Mouse (Mus musculus) heart, embryonic 16.5 days (tissue): ENCODE results near the gene Glis1. TPM values are rescaled to one million over a fixed set of nuclear protein-coding genes. Genes with fewer than 3 reads are reported as not detected.

Source experiments
- ATAC-seq: fragments of 200-750 bp; cut with Nextera tagmentation; replicated peaks from 2 replicates; pipeline ENCODE4 v1.8.0; 2017; ENCODE audit warnings: moderate number of reproducible peaks; ENCODE audit not compliant: insufficient read depth, low FRiP score; ENCODE audit errors: extremely low read depth
- H3K27ac ChIP-seq: fragments of 300-500 bp; sonication (generic); 2 replicates; pipeline ENCODE4 v1.5.1; 2014; ENCODE audit warnings: mild to moderate bottlenecking, low read length, control low read depth, moderate library complexity
- H3K27me3 ChIP-seq: fragments of 300-500 bp; sonication (generic); 2 replicates; pipeline ENCODE4 v1.6.1; 2014; ENCODE audit warnings: low read length, mixed read lengths; ENCODE audit not compliant: control insufficient read depth, insufficient read depth
- H3K36me3 ChIP-seq: fragments of 300-500 bp; sonication (generic); 2 replicates; pipeline ENCODE4 v1.6.1; 2014; ENCODE audit not compliant: control insufficient read depth, insufficient read depth
- H3K4me1 ChIP-seq: fragments of 300-500 bp; sonication (generic); 2 replicates; pipeline ENCODE4 v1.6.1; 2014; ENCODE audit warnings: low read length, mixed read lengths; ENCODE audit not compliant: control insufficient read depth, insufficient read depth
- H3K4me2 ChIP-seq: fragments of 300-500 bp; sonication (generic); 2 replicates; pipeline ENCODE4 v1.6.1; 2014; ENCODE audit warnings: low read depth, mild to moderate bottlenecking, control low read depth, low read length
- H3K4me3 ChIP-seq: fragments of 300-500 bp; sonication (generic); 2 replicates; pipeline ENCODE4 v1.5.1; 2014; ENCODE audit warnings: mild to moderate bottlenecking, control low read depth, low read length
- H3K9ac ChIP-seq: fragments of 300-500 bp; sonication (generic); 2 replicates; pipeline ENCODE4 v1.6.1; 2014; ENCODE audit warnings: low read length, control low read depth
- H3K9me3 ChIP-seq: fragments of 300-500 bp; sonication (generic); replicated peaks from 2 replicates; pipeline ENCODE4 v1.6.1; 2016; ENCODE audit warnings: low read length; ENCODE audit not compliant: control insufficient read depth
- WGBS: fragments of 180-500 bp; shearing (Covaris S2); extraction: QIAGEN DNeasy Blood & Tissue Kit; methylation state at CpG from one replicate; pipeline ENCODE4 v1.1.7; 2014; 5-methylcytosine and 5-hydroxymethylcytosine counted together
- polyA plus RNA-seq: library from polyadenylated mRNA; unstranded; fragments of >200 nt; fragmentation: Nextera tagmentation; extraction: Ambion mirVana; gene quantifications from 2 replicates; pipeline ENCODE4 v1.2.1, GENCODE M21; 2015

Gene Glis1
- polyA plus RNA-seq, 1 experiment from 2014 or later = 0.16 TPM

GRCm38 (mm10) chr4:107485903-107486302, 51.5 kb downstream of the Glis1 start:
- Histone ChIP-seq H3K4me2 (no peak overlapping the region), H3K4me1 (no peaks in the 10 kb centered on the region), H3K9ac (no peak overlapping the region), H3K27me3 (no peaks in the 10 kb centered on the region; the same call in 1 of the 2 replicates), H3K36me3 (no peaks in the 10 kb centered on the region), H3K4me3 (no peak overlapping the region), H3K9me3 (no peaks in the 10 kb centered on the region), H3K27ac (no peak overlapping the region)
- ATAC-seq = no peak
- 65% methylated on average over 5 of the region's 5 CpGs for WGBS

DNA sequence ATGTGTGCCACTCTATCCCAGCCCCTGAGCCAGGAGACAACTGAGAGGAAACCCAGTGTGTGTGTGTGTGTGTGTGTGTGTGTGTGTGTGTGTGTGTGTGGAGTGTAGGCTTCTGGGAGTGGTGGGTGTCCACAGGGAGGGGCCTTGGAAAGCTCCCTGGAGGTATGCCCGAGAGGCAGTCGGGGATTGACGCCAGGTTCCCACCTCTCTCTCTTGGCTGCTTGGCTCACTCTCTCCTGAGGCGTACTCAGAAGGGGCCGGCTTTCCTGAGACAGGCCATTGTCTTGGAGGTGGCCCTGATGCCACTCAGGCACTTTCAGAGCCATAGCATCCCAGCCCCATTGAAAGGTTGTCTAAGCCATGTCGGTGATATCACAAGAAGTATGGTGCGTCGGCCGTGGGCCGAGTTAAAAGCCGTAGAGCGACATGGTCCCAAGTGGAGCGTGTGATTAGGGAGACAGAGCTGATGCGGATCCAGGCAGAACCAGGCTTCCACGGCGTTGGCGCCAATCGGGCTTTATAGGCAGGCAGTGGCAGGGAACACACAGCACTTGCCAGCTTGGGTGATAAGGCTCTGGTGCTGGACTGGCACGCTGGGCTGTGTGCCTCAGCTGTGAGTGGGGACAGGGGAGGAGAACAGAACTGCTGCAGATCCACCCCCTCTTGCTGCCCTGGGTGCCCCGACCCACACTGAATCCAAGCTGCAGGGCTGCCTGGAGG, 54.9 kb downstream of the Glis1 start:
- no peak overlapping the region for H3K9ac ChIP-seq
- 75% methylated on average over 20 of the region's 20 CpGs for WGBS
- no peak for ATAC-seq
- H3K9me3 ChIP-seq = no peaks in the 10 kb centered on the region
- H3K36me3 ChIP-seq = no peaks in the 10 kb centered on the region
- H3K4me3 ChIP-seq = no peak overlapping the region
- no peaks in the 10 kb centered on the region for H3K27me3 ChIP-seq
- H3K4me2 ChIP-seq = no peak overlapping the region
- no peaks in the 10 kb centered on the region for H3K4me1 ChIP-seq
- H3K27ac ChIP-seq = no peak overlapping the region

GRCm38 (mm10) chr4:107492991-107493390, 58.6 kb downstream of the Glis1 start:
- Histone ChIP-seq H3K4me1 (no peaks in the 10 kb centered on the region), H3K9ac (no peak overlapping the region), H3K9me3 (no peaks in the 10 kb centered on the region), H3K27me3 (no peaks in the 10 kb centered on the region), H3K4me2 (no peak overlapping the region), H3K36me3 (no peaks in the 10 kb centered on the region), H3K27ac (no peak overlapping the region), H3K4me3 (no peak overlapping the region)
- WGBS = 50% methylated on average over 5 of the region's 5 CpGs
- no peak for ATAC-seq

GRCm38 (mm10) chr4:107495751-107496430, 61.5 kb downstream of the Glis1 start:
- Histone ChIP-seq H3K36me3 (no peaks in the 10 kb centered on the region), H3K27me3 (no peaks in the 10 kb centered on the region), H3K4me1 (no peaks in the 10 kb centered on the region), H3K27ac (no peak overlapping the region), H3K4me2 (no peak overlapping the region), H3K9me3 (no peaks in the 10 kb centered on the region), H3K9ac (no peak overlapping the region), H3K4me3 (no peak overlapping the region)
- 80% methylated on average over 9 of the region's 9 CpGs for WGBS
- ATAC-seq = no peak

DNA sequence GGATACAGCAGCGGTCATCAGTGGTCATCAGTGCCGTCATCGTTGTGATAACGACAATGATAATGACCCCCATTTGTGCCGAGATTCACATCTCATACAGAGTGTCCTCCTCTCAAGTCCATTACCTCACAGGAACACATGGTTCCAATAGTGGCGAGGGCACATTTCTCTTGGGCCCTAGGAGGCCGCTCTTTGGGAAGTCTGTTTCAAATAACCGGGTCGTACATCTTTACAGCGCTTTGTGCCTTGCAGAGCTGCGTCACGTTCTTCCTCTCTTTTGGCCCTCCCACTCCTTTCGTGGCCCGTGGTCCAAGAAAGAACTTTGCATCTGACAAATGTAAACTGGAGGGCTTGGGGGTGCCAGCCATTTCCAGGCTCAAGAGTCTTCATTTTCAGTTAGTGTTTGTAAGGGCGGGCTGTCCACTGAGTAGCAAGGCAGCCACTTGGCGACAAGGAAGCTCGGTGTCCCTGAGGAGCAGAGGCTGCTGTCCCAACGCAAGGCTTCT, 63.1 kb downstream of the Glis1 start:
- no peak for ATAC-seq
- Histone ChIP-seq H3K27ac (no peak overlapping the region), H3K9me3 (no peaks in the 10 kb centered on the region), H3K9ac (no peak overlapping the region), H3K4me2 (no peak overlapping the region), H3K27me3 (no peaks in the 10 kb centered on the region), H3K4me3 (no peak overlapping the region), H3K4me1 (no peaks in the 10 kb centered on the region; the same call in 1 of the 2 replicates), H3K36me3 (no peaks in the 10 kb centered on the region)
- WGBS = 71% methylated on average over 18 of the region's 18 CpGs

DNA sequence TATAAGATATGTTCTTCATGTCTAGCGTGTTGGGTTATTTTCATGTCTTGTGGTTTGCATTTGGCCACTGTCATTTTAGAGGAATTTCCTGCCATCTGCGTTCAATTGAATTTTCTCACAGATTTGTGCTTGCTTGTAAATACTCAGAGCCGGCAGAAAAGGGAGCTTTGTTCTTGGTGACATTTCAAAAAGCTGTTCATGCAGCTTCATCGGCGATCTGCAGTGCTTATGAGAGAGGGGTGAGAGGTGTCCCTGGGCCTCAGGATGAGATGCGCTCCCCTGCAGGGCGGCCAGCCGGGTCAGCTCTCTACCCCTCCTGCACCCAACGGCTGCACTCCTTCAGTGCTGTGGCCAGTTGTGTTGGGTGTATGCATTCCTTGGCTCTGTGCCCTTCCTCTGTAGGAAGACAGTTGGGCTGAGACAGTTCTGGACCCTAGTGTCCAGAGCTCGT, 68.2 kb downstream of the Glis1 start:
- H3K4me3 ChIP-seq = no peak overlapping the region
- H3K4me1 ChIP-seq = no peaks in the 10 kb centered on the region; the same call in 1 of the 2 replicates
- no peaks in the 10 kb centered on the region for H3K27me3 ChIP-seq
- H3K4me2 ChIP-seq = no peak overlapping the region
- no peaks in the 10 kb centered on the region for H3K9me3 ChIP-seq
- no peaks in the 10 kb centered on the region for H3K36me3 ChIP-seq
- no peak for ATAC-seq
- no peak overlapping the region for H3K9ac ChIP-seq
- no peak overlapping the region for H3K27ac ChIP-seq
- WGBS = 47% methylated on average over 10 of the region's 10 CpGs

- H3K4me1 ChIP-seq = no peaks in the 10 kb centered on the region
- ATAC-seq = no peak
- no peak overlapping the region for H3K4me2 ChIP-seq
- H3K27me3 ChIP-seq = no peaks in the 10 kb centered on the region
- H3K27ac ChIP-seq = no peak overlapping the region
- H3K36me3 ChIP-seq = no peaks in the 10 kb centered on the region
- no peaks in the 10 kb centered on the region for H3K9me3 ChIP-seq
- WGBS = 85% methylated on average over 11 of the region's 11 CpGs
- H3K9ac ChIP-seq = no peak overlapping the region
- H3K4me3 ChIP-seq = no peak overlapping the region
These were observed 80.6 kb downstream of the Glis1 start for GRCm38 (mm10) chr4:107514981-107515380.

- no peaks in the 10 kb centered on the region for H3K9me3 ChIP-seq
- no peak for ATAC-seq
These were observed 81.2 kb downstream of the Glis1 start for GRCm38 (mm10) chr4:107515626-107516025.

GRCm38 (mm10) chr4:107518766-107519165, 84.4 kb downstream of the Glis1 start:
- H3K27me3 ChIP-seq = no peaks in the 10 kb centered on the region
- 85% methylated on average over 11 of the region's 11 CpGs for WGBS
- H3K9me3 ChIP-seq = no peaks in the 10 kb centered on the region
- no peaks in the 10 kb centered on the region for H3K4me1 ChIP-seq
- H3K27ac ChIP-seq = no peak overlapping the region
- H3K4me2 ChIP-seq = no peak overlapping the region
- no peak for ATAC-seq
- H3K36me3 ChIP-seq = no peaks in the 10 kb centered on the region
- no peak overlapping the region for H3K4me3 ChIP-seq
- H3K9ac ChIP-seq = no peak overlapping the region

More at GRCm38 (mm10) chr4:107515626-107516025, 81.2 kb downstream of the Glis1 start:
- Histone ChIP-seq H3K4me2 (no peak overlapping the region), H3K27ac (no peak overlapping the region), H3K9ac (no peak overlapping the region), H3K4me1 (no peaks in the 10 kb centered on the region), H3K4me3 (no peak overlapping the region), H3K36me3 (no peaks in the 10 kb centered on the region), H3K27me3 (no peaks in the 10 kb centered on the region)
- WGBS = 92% methylated on average over 7 of the region's 7 CpGs
